Mouse (Mus musculus): ENCODE data around the gene 2410137M14Rik. TPM values are rescaled to one million over a fixed set of nuclear protein-coding genes. Genes with fewer than 3 reads are reported as not detected.

2410137M14Rik gene
- polyA plus RNA-seq, 1 experiment from 2014 or later, result not detected

- Histone ChIP-seq H3K36me3 (ENCODE audit: control insufficient read depth, insufficient read depth, low read length) (no peaks in the 10 kb centered on the region), H3K4me3 (ENCODE audit: low read depth, low read length) (no peak within 1 kb of the TSS), H3K9ac (ENCODE audit: low read depth, low read length) (no peak within 1 kb of the TSS), H3K27me3 (replicated peaks; ENCODE audit: control insufficient read depth, insufficient read depth, low read length) (peaks cover 27% of the 10 kb centered on the region), H3K4me2 (0 out of 2 replicates have a peak within 1 kb of the TSS, but pooled peaks have one; percentile 12), H3K4me1 (replicated peaks; ENCODE audit: control insufficient read depth, insufficient read depth, low read length) (no peaks in the 10 kb centered on the region), H3K9me3 (ENCODE audit: control insufficient read depth, low read length) (no peaks in the 10 kb centered on the region), H3K27ac (ENCODE audit: low read depth, low read length) (no peak within 1 kb of the TSS)
- DNase-seq (ENCODE audit: low spot score) (no peak), ATAC-seq (replicated peaks; ENCODE audit: low FRiP score) (no peak)
- WGBS, result 30% methylated on average over 5 of the region's 5 CpGs
These were observed 8.4 kb upstream of the 2410137M14Rik start, which contains the start of gene H2-M5 for GRCm38 (mm10) chr17:36989437-36989836. Gene H2-M5, minus strand, starts transcription at chr17:36989537.

GRCm38 (mm10) chr17:36988475-36988874, 7.4 kb upstream of the 2410137M14Rik start:
- Histone ChIP-seq H3K27ac (ENCODE audit: low read depth, low read length) (no peak overlapping the region), H3K9me3 (ENCODE audit: control insufficient read depth, low read length) (no peaks in the 10 kb centered on the region), H3K4me3 (ENCODE audit: low read depth, low read length) (no peak overlapping the region), H3K9ac (ENCODE audit: low read depth, low read length) (no peak overlapping the region), H3K36me3 (ENCODE audit: control insufficient read depth, insufficient read depth, low read length) (no peaks in the 10 kb centered on the region), H3K4me2 (0 out of 2 replicates have a peak overlapping the region, but pooled peaks have one; percentile 12), H3K27me3 (replicated peaks; ENCODE audit: control insufficient read depth, insufficient read depth, low read length) (peaks cover 27% of the 10 kb centered on the region), H3K4me1 (replicated peaks; ENCODE audit: control insufficient read depth, insufficient read depth, low read length) (no peaks in the 10 kb centered on the region)
- 7% methylated on average over 24 of the region's 24 CpGs for WGBS
- DNase-seq (ENCODE audit: low spot score), result no peak
- no peak for ATAC-seq (replicated peaks; ENCODE audit: low FRiP score)

GRCm38 (mm10) chr17:36982253-36983155, 1.5 kb upstream of the 2410137M14Rik start:
- Histone ChIP-seq H3K4me2 (no peak overlapping the region), H3K9me3 (ENCODE audit: control insufficient read depth, low read length) (no peaks in the 10 kb centered on the region), H3K9ac (ENCODE audit: low read depth, low read length) (no peak overlapping the region), H3K27ac (ENCODE audit: low read depth, low read length) (no peak overlapping the region), H3K4me3 (ENCODE audit: low read depth, low read length) (no peak overlapping the region), H3K36me3 (ENCODE audit: control insufficient read depth, insufficient read depth, low read length) (no peaks in the 10 kb centered on the region), H3K4me1 (replicated peaks; ENCODE audit: control insufficient read depth, insufficient read depth, low read length) (no peaks in the 10 kb centered on the region), H3K27me3 (replicated peaks; ENCODE audit: control insufficient read depth, insufficient read depth, low read length) (peaks cover 16% of the 10 kb centered on the region)
- 31% methylated on average over 5 of the region's 5 CpGs for WGBS
- DNase-seq (ENCODE audit: low spot score), result no peak
- no peak for ATAC-seq (replicated peaks; ENCODE audit: low FRiP score)

GRCm38 (mm10) chr17:36981845-36982244, 808 bp upstream of the 2410137M14Rik start:
- peaks cover 11% of the 10 kb centered on the region; the same call in 1 of the 2 replicates for H3K27me3 ChIP-seq (replicated peaks; ENCODE audit: control insufficient read depth, insufficient read depth, low read length)
- H3K36me3 ChIP-seq (ENCODE audit: control insufficient read depth, insufficient read depth, low read length), result no peaks in the 10 kb centered on the region
- 6% methylated on average over 4 of the region's 4 CpGs for WGBS
- no peak overlapping the region for H3K9ac ChIP-seq (ENCODE audit: low read depth, low read length)
- no peak for ATAC-seq (replicated peaks; ENCODE audit: low FRiP score)
- peak overlapping the region; percentile 49 for H3K4me2 ChIP-seq
- H3K9me3 ChIP-seq (ENCODE audit: control insufficient read depth, low read length), result no peaks in the 10 kb centered on the region
- no peaks in the 10 kb centered on the region for H3K4me1 ChIP-seq (replicated peaks; ENCODE audit: control insufficient read depth, insufficient read depth, low read length)
- H3K27ac ChIP-seq (ENCODE audit: low read depth, low read length), result no peak overlapping the region
- no peak overlapping the region for H3K4me3 ChIP-seq (ENCODE audit: low read depth, low read length)
- no peak for DNase-seq (ENCODE audit: low spot score)

- Histone ChIP-seq H3K4me2 (no peak overlapping the region), H3K4me3 (ENCODE audit: low read depth, low read length) (no peak overlapping the region), H3K4me1 (replicated peaks; ENCODE audit: control insufficient read depth, insufficient read depth, low read length) (no peaks in the 10 kb centered on the region), H3K27ac (ENCODE audit: low read depth, low read length) (no peak overlapping the region), H3K27me3 (replicated peaks; ENCODE audit: control insufficient read depth, insufficient read depth, low read length) (no peaks in the 10 kb centered on the region; the same call in 1 of the 2 replicates), H3K36me3 (ENCODE audit: control insufficient read depth, insufficient read depth, low read length) (no peaks in the 10 kb centered on the region), H3K9me3 (ENCODE audit: control insufficient read depth, low read length) (no peaks in the 10 kb centered on the region), H3K9ac (ENCODE audit: low read depth, low read length) (no peak overlapping the region)
- no peak for DNase-seq (ENCODE audit: low spot score)
- no peak for ATAC-seq (replicated peaks; ENCODE audit: low FRiP score)
- 71% methylated on average over 8 of the region's 8 CpGs for WGBS
These were observed 7.7 kb downstream of the 2410137M14Rik start for GRCm38 (mm10) chr17:36973271-36973787.

DNA sequence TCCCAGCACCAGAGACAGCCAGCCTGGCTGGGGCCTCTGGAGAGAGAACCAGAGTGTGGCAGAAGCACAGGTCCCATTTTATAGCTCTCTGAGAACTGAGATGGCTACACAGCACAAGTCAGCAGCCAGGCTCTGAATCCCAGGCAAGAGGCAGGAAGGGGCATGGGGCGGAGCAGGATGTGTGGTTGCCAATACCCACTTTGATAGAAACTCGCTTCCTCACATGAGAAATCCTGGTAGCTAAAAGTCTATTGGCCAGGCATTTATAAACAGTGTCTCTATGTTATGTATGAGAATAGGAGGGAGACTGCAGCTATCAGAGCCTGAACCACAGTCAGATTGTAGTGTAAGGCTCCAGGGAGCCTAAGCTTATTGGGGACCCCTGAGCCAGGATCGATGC, 8.2 kb downstream of the 2410137M14Rik start:
- Histone ChIP-seq H3K36me3 (ENCODE audit: control insufficient read depth, insufficient read depth, low read length) (no peaks in the 10 kb centered on the region), H3K27ac (ENCODE audit: low read depth, low read length) (no peak overlapping the region), H3K9ac (ENCODE audit: low read depth, low read length) (no peak overlapping the region), H3K4me2 (no peak overlapping the region), H3K27me3 (replicated peaks; ENCODE audit: control insufficient read depth, insufficient read depth, low read length) (no peaks in the 10 kb centered on the region; the same call in 1 of the 2 replicates), H3K4me1 (replicated peaks; ENCODE audit: control insufficient read depth, insufficient read depth, low read length) (no peaks in the 10 kb centered on the region), H3K4me3 (ENCODE audit: low read depth, low read length) (no peak overlapping the region), H3K9me3 (ENCODE audit: control insufficient read depth, low read length) (no peaks in the 10 kb centered on the region)
- 58% methylated on average over 3 of the region's 3 CpGs for WGBS
- ATAC-seq (replicated peaks; ENCODE audit: low FRiP score), result no peak
- DNase-seq (ENCODE audit: low spot score), result no peak

- Histone ChIP-seq H3K27ac (ENCODE audit: low read depth, low read length) (no peak overlapping the region), H3K27me3 (replicated peaks; ENCODE audit: control insufficient read depth, insufficient read depth, low read length) (no peaks in the 10 kb centered on the region; the same call in 1 of the 2 replicates), H3K4me2 (no peak overlapping the region), H3K4me1 (replicated peaks; ENCODE audit: control insufficient read depth, insufficient read depth, low read length) (no peaks in the 10 kb centered on the region), H3K36me3 (ENCODE audit: control insufficient read depth, insufficient read depth, low read length) (no peaks in the 10 kb centered on the region), H3K9ac (ENCODE audit: low read depth, low read length) (no peak overlapping the region), H3K4me3 (ENCODE audit: low read depth, low read length) (no peak overlapping the region), H3K9me3 (ENCODE audit: control insufficient read depth, low read length) (no peaks in the 10 kb centered on the region)
- 77% methylated on average over 6 of the region's 6 CpGs for WGBS
- no peak for DNase-seq (ENCODE audit: low spot score)
- ATAC-seq (replicated peaks; ENCODE audit: low FRiP score), result no peak
These were observed 9.7 kb downstream of the 2410137M14Rik start for GRCm38 (mm10) chr17:36971172-36971850.

DNA sequence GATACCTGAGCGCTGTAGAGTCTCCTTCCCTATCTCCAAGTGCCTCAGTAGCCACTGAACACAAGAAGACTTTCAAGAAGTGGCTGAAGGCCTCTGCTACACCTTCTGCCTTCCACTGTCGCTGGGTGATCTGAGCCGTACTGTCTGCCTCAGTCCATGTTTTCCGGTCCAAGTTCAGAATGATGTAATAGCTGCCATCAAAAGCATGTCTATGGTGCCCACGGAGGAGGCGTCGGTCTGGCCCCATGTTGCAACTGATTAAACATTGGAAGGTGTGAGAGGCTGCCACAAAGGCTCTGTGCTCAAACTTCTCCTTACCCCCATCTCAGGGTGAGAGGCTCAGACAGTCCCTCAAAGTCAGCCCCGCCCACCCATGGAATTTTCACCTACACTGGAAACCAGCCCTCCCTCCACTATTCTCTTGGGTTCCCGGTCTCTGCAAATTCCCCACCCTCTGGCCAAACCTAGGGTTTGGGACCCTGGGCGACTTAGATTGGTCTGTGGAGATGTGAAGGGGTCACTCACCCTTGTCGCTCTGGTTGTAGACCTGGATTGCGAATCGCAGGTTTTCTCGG, 10.6 kb downstream of the 2410137M14Rik start:
- H3K27me3 ChIP-seq (replicated peaks; ENCODE audit: control insufficient read depth, insufficient read depth, low read length), result no peaks in the 10 kb centered on the region; the same call in 1 of the 2 replicates
- H3K9ac ChIP-seq (ENCODE audit: low read depth, low read length), result no peak overlapping the region
- DNase-seq (ENCODE audit: low spot score) (no peak), ATAC-seq (replicated peaks; ENCODE audit: low FRiP score) (no peak; the same call in 1 of the 2 replicates)
- no peaks in the 10 kb centered on the region for H3K4me1 ChIP-seq (replicated peaks; ENCODE audit: control insufficient read depth, insufficient read depth, low read length)
- no peak overlapping the region for H3K4me3 ChIP-seq (ENCODE audit: low read depth, low read length)
- H3K9me3 ChIP-seq (ENCODE audit: control insufficient read depth, low read length), result no peaks in the 10 kb centered on the region
- 79% methylated on average over 14 of the region's 14 CpGs for WGBS
- H3K4me2 ChIP-seq, result no peak overlapping the region
- H3K27ac ChIP-seq (ENCODE audit: low read depth, low read length), result no peak overlapping the region
- no peaks in the 10 kb centered on the region for H3K36me3 ChIP-seq (ENCODE audit: control insufficient read depth, insufficient read depth, low read length)
